In the genomic region with DNA sequence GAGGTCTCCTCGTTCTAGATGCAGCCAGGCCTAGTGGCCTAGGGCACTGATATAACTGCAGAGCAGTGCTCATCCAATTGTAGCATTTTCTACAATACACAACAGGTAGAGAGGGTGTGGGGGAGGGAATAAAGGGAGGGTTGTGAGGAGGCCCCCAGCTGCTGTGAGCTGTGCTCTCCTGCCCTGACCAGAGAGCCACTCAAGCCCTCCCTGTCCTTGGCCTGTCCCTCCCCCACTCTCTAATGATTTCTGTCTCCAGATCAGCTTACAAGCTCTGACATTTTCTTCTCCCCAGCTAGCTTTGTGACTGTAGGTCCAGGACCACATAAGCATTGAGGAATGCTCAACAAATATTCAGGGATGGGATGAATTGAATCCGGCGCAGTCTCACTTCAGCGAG, we compare ENCODE assay signal across 29 mouse cellular contexts. TPM values are rescaled to one million over a fixed set of nuclear protein-coding genes. Genes with fewer than 3 reads are reported as not detected.
DNase-seq lines count a peak whose midpoint lies in the region; ATAC-seq lines count a peak whose summit lies in the region.
"Had no signal": no experiment of that assay in that cellular context is flagged by ENCODE, and none has a peak within 500 bp of the region (broad histone marks: within the 10 kb centered on the region; RNA-seq: fewer than 3 reads in every experiment).

No protein-coding gene starts in this region.

- H3K4me1 ChIP-seq in hindbrain, embryonic 10.5 days (replicated peaks) = peaks cover 42% of the 10 kb centered on the region
- 0 out of 2 replicates have a peak, but pooled peaks cover 11% of the 10 kb centered on the region for H3K4me1 ChIP-seq in hindbrain, embryonic 14.5 days (replicated peaks; ENCODE audit: control insufficient read depth, insufficient read depth, low read length)
- H3K4me1 ChIP-seq in midbrain, embryonic 11.5 days (ENCODE audit: control insufficient read depth, insufficient read depth, low read length) = peaks cover 6% of the 10 kb centered on the region
- peaks cover 11% of the 10 kb centered on the region; the same call in 1 of the 2 replicates for H3K4me1 ChIP-seq in midbrain, embryonic 14.5 days (ENCODE audit: control insufficient read depth, insufficient read depth, low read length)
- peaks cover 47% of the 10 kb centered on the region for H3K4me1 ChIP-seq in embryonic facial prominence, embryonic 10.5 days

- H3K27me3 ChIP-seq in hindbrain, embryonic 10.5 days (ENCODE audit: insufficient read depth, poor library complexity, severe bottlenecking) = no peaks in the 10 kb centered on the region
- H3K27me3 ChIP-seq in hindbrain, embryonic 14.5 days (ENCODE audit: control insufficient read depth, insufficient read depth, low read length) = no peaks in the 10 kb centered on the region
- H3K27me3 ChIP-seq in midbrain, embryonic 11.5 days (ENCODE audit: control insufficient read depth, insufficient read depth, low read length) = no peaks in the 10 kb centered on the region
- H3K27me3 ChIP-seq in midbrain, embryonic 14.5 days (ENCODE audit: control insufficient read depth, insufficient read depth, low read length) = no peaks in the 10 kb centered on the region
- no peaks in the 10 kb centered on the region for H3K27me3 ChIP-seq in embryonic facial prominence, embryonic 10.5 days (replicated peaks; ENCODE audit: low read depth, poor library complexity, severe bottlenecking)
- H3K27me3 ChIP-seq: embryonic facial prominence, embryonic 13.5 days; neural tube, embryonic 13.5 days had no signal

- no peaks in the 10 kb centered on the region for H3K9me3 ChIP-seq in hindbrain, embryonic 10.5 days
- no peaks in the 10 kb centered on the region for H3K9me3 ChIP-seq in hindbrain, embryonic 14.5 days (ENCODE audit: control insufficient read depth, low read length)
- H3K9me3 ChIP-seq in midbrain, embryonic 11.5 days (ENCODE audit: control insufficient read depth, low read length) = no peaks in the 10 kb centered on the region
- H3K9me3 ChIP-seq in midbrain, embryonic 14.5 days (ENCODE audit: control insufficient read depth, low read length) = no peaks in the 10 kb centered on the region
- H3K9me3 ChIP-seq in embryonic facial prominence, embryonic 10.5 days = no peaks in the 10 kb centered on the region
- H3K9me3 ChIP-seq: embryonic facial prominence, embryonic 13.5 days; midbrain, embryonic 10.5 days; neural tube, embryonic 13.5 days had no signal

- peak overlapping the region; percentile 30; the same call in 1 of the 2 replicates for H3K27ac ChIP-seq in hindbrain, embryonic 10.5 days
- H3K27ac ChIP-seq in hindbrain, embryonic 14.5 days = no peak overlapping the region
- no peak overlapping the region for H3K27ac ChIP-seq in midbrain, embryonic 11.5 days (ENCODE audit: low read depth, low read length)
- H3K27ac ChIP-seq in midbrain, embryonic 14.5 days (replicated peaks; ENCODE audit: low read depth, low read length) = no peak overlapping the region
- peak overlapping the region; percentile 68 for H3K27ac ChIP-seq in embryonic facial prominence, embryonic 10.5 days (replicated peaks)
- H3K27ac ChIP-seq: embryonic facial prominence, embryonic 13.5 days; liver, embryonic 14.5 days; neural tube, embryonic 13.5 days had no signal

- no peak overlapping the region for H3K4me3 ChIP-seq in hindbrain, embryonic 10.5 days
- H3K4me3 ChIP-seq in hindbrain, embryonic 14.5 days (replicated peaks; ENCODE audit: low read length) = no peak overlapping the region
- no peak overlapping the region for H3K4me3 ChIP-seq in midbrain, embryonic 11.5 days (ENCODE audit: low read depth, low read length)
- no peak overlapping the region for H3K4me3 ChIP-seq in midbrain, embryonic 14.5 days (replicated peaks; ENCODE audit: low read depth, low read length)
- H3K4me3 ChIP-seq in embryonic facial prominence, embryonic 10.5 days = no peak overlapping the region
- H3K4me3 ChIP-seq: embryonic facial prominence, embryonic 13.5 days; midbrain, embryonic 10.5 days; myocyte; neural tube, embryonic 13.5 days had no signal

- H3K36me3 ChIP-seq in hindbrain, embryonic 10.5 days = no peaks in the 10 kb centered on the region
- no peaks in the 10 kb centered on the region for H3K36me3 ChIP-seq in hindbrain, embryonic 14.5 days (replicated peaks; ENCODE audit: control insufficient read depth, insufficient read depth)
- no peaks in the 10 kb centered on the region for H3K36me3 ChIP-seq in midbrain, embryonic 11.5 days (ENCODE audit: control insufficient read depth, insufficient read depth, low read length)
- H3K36me3 ChIP-seq in midbrain, embryonic 14.5 days (ENCODE audit: control insufficient read depth, insufficient read depth, low read length) = no peaks in the 10 kb centered on the region
- H3K36me3 ChIP-seq in embryonic facial prominence, embryonic 10.5 days (replicated peaks) = no peaks in the 10 kb centered on the region
- H3K36me3 ChIP-seq: embryonic facial prominence, embryonic 13.5 days; midbrain, embryonic 10.5 days; neural tube, embryonic 13.5 days had no signal

- no peak overlapping the region for H3K4me2 ChIP-seq in hindbrain, embryonic 14.5 days (replicated peaks)
- no peak overlapping the region for H3K4me2 ChIP-seq in midbrain, embryonic 11.5 days
- no peak overlapping the region for H3K4me2 ChIP-seq in midbrain, embryonic 14.5 days (ENCODE audit: low read length)
- H3K4me2 ChIP-seq: embryonic facial prominence, embryonic 13.5 days; heart, embryonic 11.5 days; lung, embryonic 14.5 days; neural tube, embryonic 13.5 days had no signal

- WGBS in hindbrain, embryonic 10.5 days = 80% methylated on average over 4 of the region's 4 CpGs
- 88% methylated on average over 4 of the region's 4 CpGs for WGBS in hindbrain, embryonic 14.5 days
- WGBS in midbrain, embryonic 11.5 days = 89% methylated on average over 4 of the region's 4 CpGs
- 86% methylated on average over 4 of the region's 4 CpGs for WGBS in midbrain, embryonic 14.5 days
- WGBS in embryonic facial prominence, embryonic 10.5 days = 79% methylated on average over 4 of the region's 4 CpGs

- no peak overlapping the region for H3K9ac ChIP-seq in hindbrain, embryonic 14.5 days
- no peak overlapping the region for H3K9ac ChIP-seq in midbrain, embryonic 11.5 days (ENCODE audit: low read length)
- H3K9ac ChIP-seq in midbrain, embryonic 14.5 days (replicated peaks; ENCODE audit: low read length) = no peak overlapping the region
- H3K9ac ChIP-seq: embryonic facial prominence, embryonic 13.5 days; forebrain, postnatal 0 days; liver, embryonic 14.5 days; lung, embryonic 14.5 days; neural tube, embryonic 13.5 days had no signal

- no peak for ATAC-seq in hindbrain, embryonic 14.5 days (ENCODE audit: low FRiP score)
- ATAC-seq in midbrain, embryonic 11.5 days (ENCODE audit: low FRiP score) = no peak
- ATAC-seq in midbrain, embryonic 14.5 days (ENCODE audit: low FRiP score, low TSS enrichment) = no peak
- ATAC-seq in CD4-positive, CD25-positive, alpha-beta regulatory T cell, adult 4 months = no peak
- ATAC-seq: forebrain, postnatal 0 days; hindbrain, embryonic 16.5 days had no signal

- DNase-seq in hindbrain, embryonic 10.5 days (ENCODE audit: low spot score) = no peak
- DNase-seq in hindbrain, embryonic 14.5 days (ENCODE audit: low spot score) = no peak
- DNase-seq in midbrain, embryonic 11.5 days (ENCODE audit: low spot score, missing footprints) = peak; percentile 41
- no peak for DNase-seq in midbrain, embryonic 14.5 days
- no peak for DNase-seq in embryonic facial prominence, embryonic 10.5 days (ENCODE audit: low spot score)
- peak; percentile 19 for DNase-seq in skeletal muscle tissue, adult 2 months (ENCODE audit: low read depth, low spot score)
- no peak for DNase-seq in urinary bladder, postnatal 4 days (ENCODE audit: low spot score in 2 of 2)
- DNase-seq: adrenal gland, postnatal 14 days; cerebellum, adult 11 months; cerebellum, adult 9-10 months; forebrain, postnatal 0 days; heart, adult 18-20 months; kidney, adult 2 months; layer of hippocampus, postnatal 36 days; left cerebral cortex, postnatal 4 days; liver; lung, embryonic 14.5 days; lung, postnatal 14 days; thymus, postnatal 14 days had no signal

RNA-seq across cellular contexts. Expression of a gene that starts 9.2 kb away (rescaled TPM):
- 0.21 TPM in 1 of 2 replicates, not detected in the other for polyA plus RNA-seq in hindbrain, embryonic 10.5 days (2016; fragmentation: Nextera tagmentation; extraction: Ambion mirVana)
- polyA plus RNA-seq in hindbrain, embryonic 14.5 days (2014; fragmentation: Nextera tagmentation; extraction: Ambion mirVana) = 0.17 TPM in 1 of 2 replicates, not detected in the other
- not detected in 2 replicates for polyA plus RNA-seq in midbrain, embryonic 11.5 days (2014; fragmentation: Nextera tagmentation; extraction: Ambion mirVana)
- 0.18 TPM in 1 of 2 replicates, not detected in the other for polyA plus RNA-seq in midbrain, embryonic 14.5 days (2014; fragmentation: Nextera tagmentation; extraction: Ambion mirVana)
- polyA plus RNA-seq in embryonic facial prominence, embryonic 10.5 days (2016; fragmentation: Nextera tagmentation; extraction: Ambion mirVana) = 0.24 and 0.42 TPM in 2 replicates
- not detected for polyA plus RNA-seq in CD4-positive, CD25-positive, alpha-beta regulatory T cell, adult 4 months (2017; shearing (Covaris generic))
- polyA plus RNA-seq: forebrain, embryonic 11.5 days; heart, embryonic 11.5 days; hindbrain, embryonic 16.5 days; midbrain, postnatal 0 days; myocyte; neural tube, embryonic 13.5 days had no signal

RNA-seq across cellular contexts. Expression of a gene that starts 51.6 kb away (rescaled TPM):
- 0.24 and 0.78 TPM in 2 replicates for polyA plus RNA-seq in hindbrain, embryonic 10.5 days (2016; fragmentation: Nextera tagmentation; extraction: Ambion mirVana)
- polyA plus RNA-seq in hindbrain, embryonic 14.5 days (2014; fragmentation: Nextera tagmentation; extraction: Ambion mirVana) = 0.16 and 0.47 TPM in 2 replicates
- polyA plus RNA-seq in midbrain, embryonic 11.5 days (2014; fragmentation: Nextera tagmentation; extraction: Ambion mirVana) = 0.20 and 0.33 TPM in 2 replicates
- polyA plus RNA-seq in midbrain, embryonic 14.5 days (2014; fragmentation: Nextera tagmentation; extraction: Ambion mirVana) = 0.08 TPM in 2 replicates
- polyA plus RNA-seq in embryonic facial prominence, embryonic 10.5 days (2016; fragmentation: Nextera tagmentation; extraction: Ambion mirVana) = 1.1 and 1.6 TPM in 2 replicates
- not detected for polyA plus RNA-seq in CD4-positive, CD25-positive, alpha-beta regulatory T cell, adult 4 months (2017; shearing (Covaris generic))

Comparison
In these comparisons a context has a peak if more than half of its experiments do, and no peak if none do; other contexts are left out.
1. DNase-seq: peak in midbrain, embryonic 11.5 days (single experiment) and skeletal muscle tissue, adult 2 months (single experiment); none in hindbrain, embryonic 10.5 days (single experiment), hindbrain, embryonic 14.5 days (single experiment), midbrain, embryonic 14.5 days (single experiment), embryonic facial prominence, embryonic 10.5 days (single experiment) and urinary bladder, postnatal 4 days (0 of 2).
2. H3K27ac ChIP-seq: peak in hindbrain, embryonic 10.5 days (single experiment) and embryonic facial prominence, embryonic 10.5 days (single experiment); none in hindbrain, embryonic 14.5 days (single experiment), midbrain, embryonic 11.5 days (single experiment) and midbrain, embryonic 14.5 days (single experiment).